Mouse (Mus musculus) cerebellum, postnatal 36 days (tissue): ENCODE results near the gene Pdxk.
"Not testable (repeated sequence)": the region's sequence is repeated elsewhere in the genome, so short reads cannot be mapped to it uniquely, and the experiment has no call there.

Experiments
- DNase-seq, 2 experiments: peaks; one replicate each; pipeline ENCODE4 v3.0.0; 2021 to 2022; ENCODE audit warnings: mixed read lengths in 2 of 2

Pdxk gene

GRCm38 (mm10) chr10:78464792-78465207 lies at the start of gene Pdxk:
TSS of gene Pdxk (minus strand) at chr10:78464975.
- DNase-seq: peak; percentile 93 to 96

- DNase-seq: no peak
These were observed 38.4 kb upstream of the Pdxk start for GRCm38 (mm10) chr10:78502986-78503733.

GRCm38 (mm10) chr10:78487431-78488086 lies 22.8 kb upstream of the Pdxk start:
- peak; percentile 82 for DNase-seq

GRCm38 (mm10) chr10:78486871-78487270 lies 22.1 kb upstream of the Pdxk start:
- no peak for DNase-seq

GRCm38 (mm10) chr10:78485369-78485768 lies 20.6 kb upstream of the Pdxk start:
- not testable (repeated sequence) for DNase-seq

GRCm38 (mm10) chr10:78481928-78482499 lies 17.2 kb upstream of the Pdxk start:
- peak; percentile 41 to 46 for DNase-seq

GRCm38 (mm10) chr10:78480954-78481927 lies 16.5 kb upstream of the Pdxk start:
- DNase-seq: no peak

GRCm38 (mm10) chr10:78476821-78477220 lies 12.0 kb upstream of the Pdxk start:
- no peak for DNase-seq

GRCm38 (mm10) chr10:78474759-78475158 lies 10.0 kb upstream of the Pdxk start:
- DNase-seq: no peak

GRCm38 (mm10) chr10:78473434-78473833 lies 8.7 kb upstream of the Pdxk start:
- no peak for DNase-seq

- DNase-seq: no peak
These were observed 7.3 kb upstream of the Pdxk start for GRCm38 (mm10) chr10:78472046-78472445.

- DNase-seq: no peak
These were observed 6.0 kb upstream of the Pdxk start for GRCm38 (mm10) chr10:78470582-78471313.

- DNase-seq: no peak
These were observed 3.1 kb upstream of the Pdxk start for GRCm38 (mm10) chr10:78467761-78468310.

- DNase-seq: no peak
These were observed 1.9 kb upstream of the Pdxk start for GRCm38 (mm10) chr10:78466647-78467046.

GRCm38 (mm10) chr10:78465472-78465871 lies 697 bp upstream of the Pdxk start:
- no peak for DNase-seq

- peak in 1 of 2 experiments; percentile 28 for DNase-seq
These were observed 479 bp downstream of the Pdxk start for GRCm38 (mm10) chr10:78464201-78464791.

GRCm38 (mm10) chr10:78463769-78464167 lies 1.0 kb downstream of the Pdxk start:
- DNase-seq: no peak

- DNase-seq: no peak
These were observed 1.6 kb downstream of the Pdxk start for GRCm38 (mm10) chr10:78462945-78463768.

- no peak for DNase-seq
These were observed 3.0 kb downstream of the Pdxk start for GRCm38 (mm10) chr10:78461767-78462166.

GRCm38 (mm10) chr10:78460463-78460862 lies 4.3 kb downstream of the Pdxk start:
- no peak for DNase-seq
